Mouse (Mus musculus) CH12.LX (cell line): ENCODE data around the gene B3gat3.

Experiments used
- EP300 ChIP-seq: IDR thresholded peaks from 2 replicates; pipeline ENCODE4 v1.6.1; 2011; ENCODE audit warnings: low read length, improper control_type of control experiment
- POLR2AphosphoS2 ChIP-seq: IDR thresholded peaks from 2 replicates; pipeline ENCODE4 v1.6.1; 2011; ENCODE audit warnings: low read depth, low read length, improper control_type of control experiment

DNA sequence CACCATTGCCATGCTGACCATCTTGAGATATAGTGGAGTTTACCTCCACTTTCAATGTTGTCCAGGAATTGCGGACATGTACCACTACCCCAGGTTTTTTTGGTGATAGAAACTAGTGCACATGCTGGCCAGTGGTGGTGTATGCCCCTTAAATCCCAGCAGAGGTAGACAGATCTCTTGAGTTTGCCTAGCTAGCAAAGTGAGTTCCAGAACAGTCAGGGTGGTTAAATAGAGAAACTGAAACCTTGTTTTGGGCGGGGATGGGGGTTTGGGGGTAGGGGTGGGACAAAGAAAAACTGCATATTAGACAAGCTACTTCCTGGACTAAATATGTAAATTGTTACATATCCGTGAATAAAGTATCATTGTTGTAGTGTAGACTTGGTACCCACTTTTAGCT is 1.2 kb upstream of the B3gat3 start:
- TF ChIP-seq POLR2AphosphoS2 = no peak
- 0 out of 2 replicates have a peak, but pooled peaks have one; percentile 27 for TF ChIP-seq EP300
